Mouse (Mus musculus) kidney, embryonic 14.5 days (tissue): ENCODE data around the gene AI597479. TPM values are rescaled to one million over a fixed set of nuclear protein-coding genes. Genes with fewer than 3 reads are reported as not detected.

Source experiments
- ATAC-seq: fragments of 200-750 bp; cut with Nextera tagmentation; 2 replicates; pipeline ENCODE4 v1.8.0; 2017; ENCODE audit warnings: moderate number of reproducible peaks, mild to moderate bottlenecking, moderate TSS enrichment, moderate library complexity; ENCODE audit not compliant: low FRiP score, low TSS enrichment
- H3K27ac ChIP-seq: fragments of 300-500 bp; sonication (generic); 2 replicates; pipeline ENCODE4 v1.5.1; 2014; ENCODE audit warnings: low read depth, mild to moderate bottlenecking, low read length, moderate library complexity, mixed read lengths
- H3K27me3 ChIP-seq: fragments of 300-500 bp; sonication (generic); 2 replicates; pipeline ENCODE4 v1.6.1; 2014; ENCODE audit warnings: mild to moderate bottlenecking, low read length; ENCODE audit not compliant: control insufficient read depth, insufficient read depth
- H3K36me3 ChIP-seq: fragments of 300-500 bp; sonication (generic); 2 replicates; pipeline ENCODE4 v1.6.1; 2014; ENCODE audit warnings: low read length, mixed read lengths; ENCODE audit not compliant: control insufficient read depth, insufficient read depth
- H3K4me1 ChIP-seq: fragments of 300-500 bp; sonication (generic); 2 replicates; pipeline ENCODE4 v1.6.1; 2014; ENCODE audit warnings: low read length, mixed read lengths; ENCODE audit not compliant: control insufficient read depth, insufficient read depth
- H3K4me2 ChIP-seq: fragments of 300-500 bp; sonication (generic); replicated peaks from 2 replicates; pipeline ENCODE4 v1.6.1; 2014; ENCODE audit warnings: low read depth, mild to moderate bottlenecking, low read length
- H3K4me3 ChIP-seq: fragments of 300-500 bp; sonication (generic); 2 replicates; pipeline ENCODE4 v1.5.1; 2014; ENCODE audit warnings: mild to moderate bottlenecking, low read length
- H3K9ac ChIP-seq: fragments of 300-500 bp; sonication (generic); 2 replicates; pipeline ENCODE4 v1.6.1; 2014; ENCODE audit warnings: low read depth, mild to moderate bottlenecking, low read length, moderate library complexity
- H3K9me3 ChIP-seq: fragments of 300-500 bp; sonication (generic); 2 replicates; pipeline ENCODE4 v1.6.1; 2016; ENCODE audit warnings: low read length; ENCODE audit not compliant: control insufficient read depth
- WGBS: fragments of 180-500 bp; shearing (Covaris S2); extraction: QIAGEN DNeasy Blood & Tissue Kit; methylation state at CpG from one replicate; pipeline ENCODE4 v1.1.7; 2014; 5-methylcytosine and 5-hydroxymethylcytosine counted together
- polyA plus RNA-seq: library from polyadenylated mRNA; unstranded; fragments of >200 nt; fragmentation: Nextera tagmentation; extraction: Ambion mirVana; gene quantifications from 2 replicates; pipeline ENCODE4 v1.2.1, GENCODE M21; 2014

AI597479 gene
- polyA plus RNA-seq, 1 experiment from 2014 or later = 34.1 TPM

DNA sequence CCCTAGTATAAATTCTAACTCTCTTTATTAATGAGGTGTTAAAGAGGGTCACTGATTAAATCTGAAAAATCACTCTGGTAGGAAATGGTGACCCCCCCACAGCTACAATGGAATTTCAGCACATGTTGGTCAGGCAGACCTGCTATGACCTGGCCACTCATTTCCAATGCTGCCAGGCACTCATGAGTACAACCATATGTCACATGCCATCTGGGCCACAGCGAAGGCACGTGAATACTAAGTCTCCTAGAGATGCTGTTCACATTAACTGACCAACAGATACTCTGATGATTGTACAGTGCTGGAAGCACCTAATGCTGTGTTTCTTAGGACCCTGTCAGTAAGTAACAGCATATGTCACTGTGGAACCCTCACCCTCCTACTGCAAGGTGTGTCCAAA is 23.7 kb upstream of the AI597479 start:
- H3K36me3 ChIP-seq = peaks cover 5% of the 10 kb centered on the region
- H3K9me3 ChIP-seq = no peaks in the 10 kb centered on the region
- no peaks in the 10 kb centered on the region for H3K4me1 ChIP-seq
- no peak overlapping the region for H3K9ac ChIP-seq
- no peak overlapping the region for H3K4me3 ChIP-seq
- H3K4me2 ChIP-seq = no peak overlapping the region
- no peak for ATAC-seq
- WGBS = 88% methylated on average over 2 of the region's 2 CpGs
- no peak overlapping the region for H3K27ac ChIP-seq
- H3K27me3 ChIP-seq = no peaks in the 10 kb centered on the region

GRCm38 (mm10) chr1:43078124-43078523 is 20.4 kb upstream of the AI597479 start:
- H3K9ac ChIP-seq = no peak overlapping the region
- no peak for ATAC-seq
- no peaks in the 10 kb centered on the region for H3K4me1 ChIP-seq
- WGBS = 81% methylated on average over 2 of the region's 2 CpGs
- H3K4me2 ChIP-seq = no peak overlapping the region
- H3K27me3 ChIP-seq = no peaks in the 10 kb centered on the region
- H3K27ac ChIP-seq = no peak overlapping the region
- no peak overlapping the region for H3K4me3 ChIP-seq
- no peaks in the 10 kb centered on the region for H3K9me3 ChIP-seq
- peaks cover 5% of the 10 kb centered on the region for H3K36me3 ChIP-seq

DNA sequence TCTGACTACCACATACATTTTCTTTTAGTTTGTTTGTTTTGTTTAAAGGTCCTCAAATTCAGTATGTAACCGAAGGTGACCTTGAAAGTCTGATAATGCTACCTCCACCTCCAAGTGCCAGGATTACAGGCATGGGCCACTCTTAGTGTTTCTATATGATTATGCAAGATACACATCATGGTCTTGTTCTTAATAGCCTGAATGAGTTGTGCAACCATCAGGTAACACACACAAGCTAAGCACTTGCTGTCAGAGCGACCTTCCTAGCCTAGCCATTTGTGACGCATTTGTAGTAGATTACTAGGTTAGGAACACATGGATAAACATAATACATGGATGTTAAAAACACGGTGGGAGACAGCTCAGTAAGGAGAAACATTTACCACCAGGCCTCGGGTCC is 15.6 kb upstream of the AI597479 start:
- no peak overlapping the region for H3K27ac ChIP-seq
- H3K9ac ChIP-seq = no peak overlapping the region
- no peak overlapping the region for H3K4me3 ChIP-seq
- ATAC-seq = no peak
- WGBS = 87% methylated on average over 5 of the region's 5 CpGs
- H3K36me3 ChIP-seq = no peaks in the 10 kb centered on the region
- H3K4me2 ChIP-seq = no peak overlapping the region
- no peaks in the 10 kb centered on the region for H3K9me3 ChIP-seq
- no peaks in the 10 kb centered on the region for H3K4me1 ChIP-seq
- H3K27me3 ChIP-seq = no peaks in the 10 kb centered on the region

- no peak overlapping the region for H3K27ac ChIP-seq
- no peak for ATAC-seq
- WGBS = 100% methylated on average over 1 of the region's 1 CpGs
- H3K4me1 ChIP-seq = peaks cover 4% of the 10 kb centered on the region; the same call in 1 of the 2 replicates
- H3K9me3 ChIP-seq = no peaks in the 10 kb centered on the region
- H3K4me2 ChIP-seq = no peak overlapping the region
- H3K36me3 ChIP-seq = peaks cover 5% of the 10 kb centered on the region; the same call in 1 of the 2 replicates
- no peak overlapping the region for H3K4me3 ChIP-seq
- H3K27me3 ChIP-seq = no peaks in the 10 kb centered on the region
- H3K9ac ChIP-seq = no peak overlapping the region
Observed at GRCm38 (mm10) chr1:43090418-43090817, 8.1 kb upstream of the AI597479 start.

GRCm38 (mm10) chr1:43091306-43092055 is 7.0 kb upstream of the AI597479 start:
- Histone ChIP-seq H3K4me3 (peak overlapping the region; percentile 76), H3K4me2 (peak overlapping the region; percentile 89), H3K27ac (no peak overlapping the region; the same call in 1 of the 2 replicates), H3K9me3 (no peaks in the 10 kb centered on the region), H3K27me3 (no peaks in the 10 kb centered on the region), H3K9ac (peak overlapping the region; percentile 87), H3K36me3 (peaks cover 5% of the 10 kb centered on the region; the same call in 1 of the 2 replicates), H3K4me1 (peaks cover 4% of the 10 kb centered on the region; the same call in 1 of the 2 replicates)
- 35% methylated on average over 13 of the region's 13 CpGs for WGBS
- ATAC-seq = peak; percentile 22

- under 1% methylated on average over 98 of the region's 102 CpGs for WGBS
- no peaks in the 10 kb centered on the region for H3K9me3 ChIP-seq
- no peaks in the 10 kb centered on the region for H3K27me3 ChIP-seq
- H3K36me3 ChIP-seq = peaks cover 5% of the 10 kb centered on the region; the same call in 1 of the 2 replicates
- peak overlapping the region; percentile 89 for H3K4me2 ChIP-seq
- H3K27ac ChIP-seq = peak overlapping the region; percentile 59
- peak overlapping the region; percentile 87 for H3K9ac ChIP-seq
- peak overlapping the region; percentile 76 for H3K4me3 ChIP-seq
- peak; percentile 88 for ATAC-seq
- H3K4me1 ChIP-seq = peaks cover 4% of the 10 kb centered on the region; the same call in 1 of the 2 replicates
Observed at GRCm38 (mm10) chr1:43092056-43093015, 6.2 kb upstream of the AI597479 start.

GRCm38 (mm10) chr1:43094206-43094605 is 4.3 kb upstream of the AI597479 start:
- ATAC-seq = no peak
- 97% methylated on average over 2 of the region's 2 CpGs for WGBS
- H3K9me3 ChIP-seq = no peaks in the 10 kb centered on the region
- H3K4me2 ChIP-seq = no peak overlapping the region
- H3K4me1 ChIP-seq = peaks cover 4% of the 10 kb centered on the region; the same call in 1 of the 2 replicates
- no peak overlapping the region for H3K9ac ChIP-seq
- no peaks in the 10 kb centered on the region for H3K27me3 ChIP-seq
- no peak overlapping the region for H3K27ac ChIP-seq
- H3K4me3 ChIP-seq = no peak overlapping the region
- peaks cover 5% of the 10 kb centered on the region; the same call in 1 of the 2 replicates for H3K36me3 ChIP-seq

DNA sequence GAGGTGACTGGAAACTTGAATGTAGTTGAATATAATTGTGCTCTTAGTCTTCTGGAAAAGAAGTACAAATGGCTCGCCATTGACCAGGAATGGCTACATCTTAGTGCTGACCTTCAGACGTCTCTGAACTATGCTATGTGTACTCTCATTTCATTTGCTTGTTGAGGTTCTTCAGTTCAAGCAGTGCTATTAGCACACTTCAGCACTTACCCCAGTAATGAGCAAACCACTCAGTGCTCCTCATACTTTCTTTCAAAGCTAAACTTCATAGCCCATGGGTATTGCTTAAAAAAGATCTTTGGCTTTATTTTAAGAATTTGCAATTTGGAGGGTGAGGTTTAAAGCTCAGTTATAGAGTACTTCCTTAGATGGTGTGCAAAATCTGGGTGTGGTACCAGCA is 10.2 kb downstream of the AI597479 start:
- peaks cover 32% of the 10 kb centered on the region for H3K36me3 ChIP-seq
- no peaks in the 10 kb centered on the region for H3K9me3 ChIP-seq
- WGBS = 83% methylated on average over 2 of the region's 2 CpGs

More for the DNA sequence above, 10.2 kb downstream of the AI597479 start:
- H3K4me2 ChIP-seq = no peak overlapping the region
- no peak overlapping the region for H3K27ac ChIP-seq
- no peaks in the 10 kb centered on the region for H3K4me1 ChIP-seq
- no peak overlapping the region for H3K9ac ChIP-seq
- ATAC-seq = no peak
- H3K4me3 ChIP-seq = no peak overlapping the region
- H3K27me3 ChIP-seq = no peaks in the 10 kb centered on the region
